Mouse (Mus musculus) CD4-positive, CD25-positive, alpha-beta regulatory T cell (primary cell): Measurements from ENCODE around the gene Gsto1. TPM values are rescaled to one million over a fixed set of nuclear protein-coding genes. Genes with fewer than 3 reads are reported as not detected.

Experiments
- polyA plus RNA-seq: library from polyadenylated mRNA; unstranded; fragments of 100-300 nt; shearing (Covaris generic); gene quantifications from one replicate; pipeline ENCODE4 v1.2.1, GENCODE M21; 2017

Gsto1 gene
- 118 TPM for polyA plus RNA-seq

DNA sequence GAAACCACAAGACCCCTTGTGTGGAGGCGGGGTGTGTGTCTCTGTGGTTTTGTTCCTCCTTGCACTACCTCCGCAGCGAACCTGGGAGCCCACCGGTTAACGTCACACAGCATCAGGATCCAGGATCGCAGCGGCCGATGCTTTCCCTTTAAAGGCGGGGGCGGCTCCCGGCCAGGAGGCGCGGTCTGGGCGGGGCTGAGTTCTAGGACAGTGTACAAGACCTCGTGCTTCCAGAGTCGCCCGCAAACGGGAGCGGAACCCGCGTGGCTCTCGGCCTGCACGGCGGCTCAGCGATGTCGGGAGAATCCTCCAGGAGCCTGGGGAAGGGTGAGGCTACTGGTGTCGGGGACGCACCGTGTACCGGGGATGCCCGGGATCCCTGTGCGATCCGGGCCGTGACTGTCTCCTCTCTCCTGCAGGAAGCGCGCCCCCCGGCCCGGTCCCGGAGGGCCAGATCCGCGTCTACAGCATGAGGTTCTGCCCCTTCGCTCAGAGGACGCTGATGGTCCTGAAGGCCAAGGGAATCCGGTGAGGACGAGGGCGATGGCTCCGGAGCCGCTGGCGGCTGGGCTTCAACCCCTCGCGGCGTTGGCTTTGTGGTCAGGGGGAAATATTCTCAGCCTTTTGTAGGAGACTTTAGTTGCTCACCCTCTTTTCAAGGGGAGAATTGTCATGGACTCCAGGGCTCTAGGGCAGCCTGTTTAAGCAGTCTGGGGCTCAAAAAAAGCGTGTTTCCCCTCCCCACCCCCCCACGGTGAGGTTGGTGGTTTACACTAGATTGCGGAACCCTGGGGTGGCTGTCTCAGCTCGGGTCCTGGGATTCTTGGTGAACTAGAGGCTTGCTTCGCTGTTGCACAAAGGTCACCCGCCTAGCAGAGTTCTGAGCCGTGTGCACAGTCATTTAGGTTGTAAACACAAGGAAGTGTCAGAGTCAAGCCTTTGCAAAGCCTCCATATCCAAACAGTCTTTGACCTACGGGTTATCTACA lies at the start of gene Gsto1:
TSS of gene Gsto1 (plus strand) at position 175 of the 988 bp plus-strand sequence.

GRCm38 (mm10) chr19:47865353-47865947 lies 10.7 kb downstream of the Gsto1 start, which contains the start of gene Gsto2:
Gsto2 (plus strand) TSS chr19:47865534.

Other genes starting within 250 kb of the Gsto1 start
- not detected for gene Col17a1, start 162.9 kb upstream of the Gsto1 start, polyA plus RNA-seq
- 151 TPM for gene Sfr1, start 123.3 kb upstream of the Gsto1 start, polyA plus RNA-seq
- gene Gsto2, start 10.6 kb downstream of the Gsto1 start, polyA plus RNA-seq, result 0.73 TPM
- gene Cfap43, start 64.3 kb downstream of the Gsto1 start, polyA plus RNA-seq, result 0.22 TPM
- 41.1 TPM for gene Itprip, start 64.3 kb downstream of the Gsto1 start, polyA plus RNA-seq
- gene Cfap58, start 82.7 kb downstream of the Gsto1 start, polyA plus RNA-seq, result not detected